Mouse (Mus musculus) CD4-positive, CD25-positive, alpha-beta regulatory T cell (primary cell): ENCODE measurements around the gene Pold2. TPM values are rescaled to one million over a fixed set of nuclear protein-coding genes. Genes with fewer than 3 reads are reported as not detected.

Source experiments
- polyA plus RNA-seq: library from polyadenylated mRNA; unstranded; fragments of 100-300 nt; shearing (Covaris generic); gene quantifications from one replicate; pipeline ENCODE4 v1.2.1, GENCODE M21; 2017

Gene Pold2
- 76.0 TPM for polyA plus RNA-seq

GRCm38 (mm10) chr11:5877921-5878526 is at the start of gene Pold2:
Gene Pold2, minus strand, starts transcription at chr11:5878292.

DNA sequence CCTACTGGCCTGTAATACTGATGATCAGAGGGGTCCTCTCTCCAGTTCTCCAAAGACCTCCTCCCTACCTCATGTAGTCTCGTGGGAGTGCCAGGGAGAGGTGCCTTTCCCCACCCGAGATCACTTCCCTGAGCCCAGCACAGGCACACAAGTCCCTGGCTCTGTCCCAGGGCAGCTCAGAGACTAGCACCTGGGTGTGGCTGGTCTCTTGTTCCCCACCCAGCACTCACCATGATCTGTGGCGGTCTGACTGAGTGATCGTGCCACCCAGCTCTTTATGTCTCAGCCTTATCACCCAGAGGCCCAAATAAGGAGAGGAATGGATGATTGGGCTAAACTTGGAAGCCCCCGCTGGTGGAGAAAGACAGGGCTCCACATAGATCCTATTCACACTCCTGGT is 20.4 kb upstream of the Pold2 start, which contains the start of gene Myl7:
Myl7 (minus strand) TSS at position 252 of the 400 bp plus-strand sequence.

DNA sequence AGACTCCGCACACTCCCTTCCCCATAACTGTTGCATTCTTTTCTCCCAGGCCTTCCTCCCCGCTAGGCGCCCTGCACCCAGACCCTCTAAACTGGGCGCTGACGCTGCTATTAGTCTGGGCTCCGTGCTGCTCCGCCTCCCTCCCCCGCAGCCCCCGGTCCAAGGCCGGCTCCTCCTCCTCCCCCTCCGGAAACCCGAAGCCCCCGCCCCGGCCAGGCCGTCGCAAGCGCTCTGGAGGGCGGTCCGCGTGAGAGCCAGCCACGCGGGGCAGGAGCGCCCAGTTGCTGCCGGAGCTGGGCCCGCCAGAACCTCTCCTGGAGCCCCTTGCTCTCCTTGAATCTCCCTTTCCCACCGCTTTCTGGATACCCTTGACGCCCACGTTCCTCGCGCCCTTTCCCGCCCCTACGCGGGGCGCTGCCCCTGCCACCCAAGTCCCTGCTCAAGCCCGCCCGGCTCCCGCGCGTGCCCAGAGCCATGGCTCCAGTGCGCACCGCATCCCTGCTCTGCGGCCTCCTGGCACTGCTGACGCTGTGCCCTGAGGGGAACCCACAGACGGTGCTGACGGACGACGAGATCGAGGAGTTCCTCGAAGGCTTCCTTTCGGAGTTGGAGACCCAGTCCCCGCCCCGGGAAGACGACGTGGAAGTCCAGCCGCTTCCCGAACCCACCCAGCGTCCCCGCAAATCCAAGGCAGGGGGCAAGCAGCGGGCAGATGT is 16.3 kb downstream of the Pold2 start, which contains the start of gene Aebp1:
Aebp1 (plus strand) TSS at position 270 of the 716 bp plus-strand sequence.

GRCm38 (mm10) chr11:5837251-5838246 is 40.5 kb downstream of the Pold2 start, which contains the start of gene Polm:
Gene Polm, minus strand, starts transcription at chr11:5838016.

Other genes starting within 250 kb of the Pold2 start
- gene Mrps24, start 162.6 kb downstream of the Pold2 start, polyA plus RNA-seq, result 164 TPM
- gene Urgcp, start 115.9 kb downstream of the Pold2 start, polyA plus RNA-seq, result 30.4 TPM
- 275 TPM for gene Dbnl, start 89.8 kb downstream of the Pold2 start, polyA plus RNA-seq
- gene Pgam2, start 74.6 kb downstream of the Pold2 start, polyA plus RNA-seq, result 4.0 TPM
- 37.2 TPM for gene Polm, start 40.3 kb downstream of the Pold2 start, polyA plus RNA-seq
- 0.47 TPM for gene Aebp1, start 16.3 kb downstream of the Pold2 start, polyA plus RNA-seq
- not detected for gene Myl7, start 20.5 kb upstream of the Pold2 start, polyA plus RNA-seq
- not detected for gene Gck, start 71.8 kb upstream of the Pold2 start, polyA plus RNA-seq
- gene Ykt6, start 77.4 kb upstream of the Pold2 start, polyA plus RNA-seq, result 48.0 TPM
- gene Camk2b, start 188.1 kb upstream of the Pold2 start, polyA plus RNA-seq, result 7.4 TPM